Mouse (Mus musculus) embryonic facial prominence, embryonic 11.5 days (tissue): Measurements from ENCODE around the gene Fut11. TPM values are rescaled to one million over a fixed set of nuclear protein-coding genes. Genes with fewer than 3 reads are reported as not detected.

Experiments
- ATAC-seq: fragments of 200-750 bp; cut with Nextera tagmentation; replicated peaks from 2 replicates; pipeline ENCODE4 v1.8.0; 2017; ENCODE audit warnings: low read depth; ENCODE audit not compliant: insufficient number of reproducible peaks, low FRiP score, low TSS enrichment
- DNase-seq: peaks from one replicate; pipeline ENCODE4 v3.0.0-alpha.2; 2015; ENCODE audit warnings: low spot score
- H3K27ac ChIP-seq: fragments of 300-500 bp; sonication (generic); replicated peaks from 2 replicates; pipeline ENCODE4 v1.5.1; 2014; ENCODE audit warnings: mild to moderate bottlenecking, low read depth, low read length, control low read depth
- H3K27me3 ChIP-seq: fragments of 300-500 bp; sonication (generic); 2 replicates; pipeline ENCODE4 v1.6.1; 2014; ENCODE audit warnings: mild to moderate bottlenecking, low read length, moderate library complexity, mixed read lengths; ENCODE audit not compliant: control insufficient read depth, insufficient read depth
- H3K36me3 ChIP-seq: fragments of 300-500 bp; sonication (generic); replicated peaks from 2 replicates; pipeline ENCODE4 v1.6.1; 2014; ENCODE audit warnings: low read depth, mild to moderate bottlenecking, low read length, moderate library complexity, mixed read lengths; ENCODE audit not compliant: control insufficient read depth, insufficient read depth
- H3K4me1 ChIP-seq: fragments of 300-500 bp; sonication (generic); 2 replicates; pipeline ENCODE4 v1.6.1; 2014; ENCODE audit warnings: low read length, mixed read lengths; ENCODE audit not compliant: control insufficient read depth, insufficient read depth
- H3K4me2 ChIP-seq: fragments of 300-500 bp; sonication (generic); 2 replicates; pipeline ENCODE4 v1.6.1; 2014; ENCODE audit warnings: low read depth, mild to moderate bottlenecking, control low read depth, low read length, moderate library complexity
- H3K4me3 ChIP-seq: fragments of 300-500 bp; sonication (generic); 2 replicates; pipeline ENCODE4 v1.5.1; 2014; ENCODE audit warnings: low read depth, low read length, control low read depth
- H3K9ac ChIP-seq: fragments of 300-500 bp; sonication (generic); replicated peaks from 2 replicates; pipeline ENCODE4 v1.6.1; 2014; ENCODE audit warnings: mild to moderate bottlenecking, control low read depth, low read length
- H3K9me3 ChIP-seq: fragments of 300-500 bp; sonication (generic); replicated peaks from 2 replicates; pipeline ENCODE4 v1.6.1; 2016; ENCODE audit warnings: mild to moderate bottlenecking, low read length, inconsistent platforms, mixed read lengths; ENCODE audit not compliant: control insufficient read depth
- WGBS: fragments of 180-500 bp; shearing (Covaris S2); extraction: QIAGEN DNeasy Blood & Tissue Kit; methylation state at CpG from one replicate; pipeline ENCODE4 v1.1.7; 2014; 5-methylcytosine and 5-hydroxymethylcytosine counted together
- polyA plus RNA-seq: library from polyadenylated mRNA; unstranded; fragments of >200 nt; fragmentation: Nextera tagmentation; extraction: Ambion mirVana; gene quantifications from 2 replicates; pipeline ENCODE4 v1.2.1, GENCODE M21; 2014

Gene Fut11
- polyA plus RNA-seq, 1 experiment from 2014 or later: 21.0 TPM

- Histone ChIP-seq H3K27ac (no peak overlapping the region), H3K27me3 (no peaks in the 10 kb centered on the region), H3K9ac (no peak overlapping the region), H3K4me2 (no peak overlapping the region), H3K4me1 (no peaks in the 10 kb centered on the region), H3K4me3 (no peak overlapping the region), H3K36me3 (no peaks in the 10 kb centered on the region), H3K9me3 (no peaks in the 10 kb centered on the region)
- 59% methylated on average over 1 of the region's 1 CpGs for WGBS
- DNase-seq (no peak), ATAC-seq (no peak)
These were observed 27.3 kb upstream of the Fut11 start for GRCm38 (mm10) chr14:20667469-20667868.

DNA sequence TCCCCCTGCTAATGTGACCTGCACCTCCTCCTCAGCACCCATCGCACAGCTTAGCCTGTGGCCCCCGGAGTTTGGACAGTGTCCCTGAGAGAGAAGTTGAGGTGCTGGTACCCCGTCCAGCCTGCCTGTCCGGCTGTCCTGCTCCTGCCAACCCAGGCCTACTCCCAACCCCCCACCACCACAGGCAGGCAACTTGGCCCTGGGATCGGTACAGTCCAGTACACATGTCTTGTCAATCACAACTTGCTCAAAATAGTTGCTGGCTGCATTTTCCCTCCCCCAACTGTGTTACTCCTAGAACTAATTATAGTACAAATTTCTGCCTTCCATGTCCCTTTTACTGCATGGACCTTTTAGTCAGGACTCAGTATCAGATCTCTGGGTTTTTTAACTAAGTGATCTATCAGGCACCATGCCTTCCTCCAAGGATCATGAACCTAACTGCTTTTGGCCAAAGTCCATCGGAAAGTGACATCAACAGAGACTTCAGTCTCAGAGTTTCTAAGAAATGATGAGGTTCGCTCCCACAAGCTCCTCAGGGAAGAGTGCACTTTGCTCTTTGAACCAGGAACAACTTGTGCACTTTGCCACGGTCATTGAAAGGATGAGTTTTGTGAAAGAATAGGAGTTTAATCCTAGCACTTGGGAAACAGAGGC lies 26.5 kb upstream of the Fut11 start, which contains the start of gene Synpo2l:
Gene Synpo2l (minus strand): TSS at position 201 of the 657 bp plus-strand sequence.
- ATAC-seq: no peak
- Histone ChIP-seq H3K27me3 (no peaks in the 10 kb centered on the region), H3K4me1 (no peaks in the 10 kb centered on the region), H3K9ac (no peak within 1 kb of the TSS), H3K4me3 (no peak within 1 kb of the TSS), H3K36me3 (no peaks in the 10 kb centered on the region), H3K9me3 (no peaks in the 10 kb centered on the region), H3K27ac (no peak within 1 kb of the TSS), H3K4me2 (no peak within 1 kb of the TSS)
- WGBS: 81% methylated on average over 8 of the region's 8 CpGs
- no peak for DNase-seq

- H3K36me3 ChIP-seq: 0 out of 2 replicates have a peak, but pooled peaks cover 2% of the 10 kb centered on the region
- no peaks in the 10 kb centered on the region for H3K27me3 ChIP-seq
- H3K9ac ChIP-seq: no peak overlapping the region
- WGBS: 90% methylated on average over 2 of the region's 2 CpGs
- no peaks in the 10 kb centered on the region for H3K4me1 ChIP-seq
- H3K27ac ChIP-seq: no peak overlapping the region
- DNase-seq (peak; percentile 49), ATAC-seq (no peak)
- no peaks in the 10 kb centered on the region for H3K9me3 ChIP-seq
- no peak overlapping the region for H3K4me2 ChIP-seq
- no peak overlapping the region for H3K4me3 ChIP-seq
These were observed 21.8 kb upstream of the Fut11 start for GRCm38 (mm10) chr14:20672990-20673389.

DNA sequence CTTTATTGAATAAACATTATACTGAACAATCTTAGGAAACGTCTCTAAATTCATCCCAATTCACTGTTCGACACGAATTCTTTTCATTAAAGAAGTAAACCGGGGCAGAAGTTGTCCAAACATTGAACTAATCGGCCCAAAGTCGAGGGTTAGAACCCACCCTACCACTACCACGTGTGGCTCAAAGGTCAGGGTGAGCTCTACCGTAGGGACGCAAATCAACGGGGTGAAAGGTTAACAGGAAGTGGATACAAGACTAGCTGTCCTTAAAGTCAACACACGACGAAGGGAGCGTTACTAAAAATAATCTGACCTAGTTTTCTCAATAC lies 21.1 kb upstream of the Fut11 start:
- DNase-seq: no peak
- ATAC-seq: peak; percentile 51; the same call in 1 of the 2 replicates
- Histone ChIP-seq H3K27ac (peak overlapping the region; percentile 16; the same call in 1 of the 2 replicates), H3K4me3 (peak overlapping the region; percentile 69), H3K4me1 (no peaks in the 10 kb centered on the region), H3K4me2 (peak overlapping the region; percentile 37), H3K9me3 (no peaks in the 10 kb centered on the region), H3K27me3 (no peaks in the 10 kb centered on the region), H3K36me3 (peaks cover 2% of the 10 kb centered on the region; the same call in 1 of the 2 replicates), H3K9ac (peak overlapping the region; percentile 42)
- 8% methylated on average over 13 of the region's 13 CpGs for WGBS

- WGBS: under 1% methylated on average over 43 of the region's 43 CpGs
- H3K4me3 ChIP-seq: peak within 1 kb of the TSS; percentile 69
These were observed 20.5 kb upstream of the Fut11 start, which contains the start of gene Sec24c for GRCm38 (mm10) chr14:20674064-20674833. Gene Sec24c (plus strand): TSS chr14:20674308.

DNA sequence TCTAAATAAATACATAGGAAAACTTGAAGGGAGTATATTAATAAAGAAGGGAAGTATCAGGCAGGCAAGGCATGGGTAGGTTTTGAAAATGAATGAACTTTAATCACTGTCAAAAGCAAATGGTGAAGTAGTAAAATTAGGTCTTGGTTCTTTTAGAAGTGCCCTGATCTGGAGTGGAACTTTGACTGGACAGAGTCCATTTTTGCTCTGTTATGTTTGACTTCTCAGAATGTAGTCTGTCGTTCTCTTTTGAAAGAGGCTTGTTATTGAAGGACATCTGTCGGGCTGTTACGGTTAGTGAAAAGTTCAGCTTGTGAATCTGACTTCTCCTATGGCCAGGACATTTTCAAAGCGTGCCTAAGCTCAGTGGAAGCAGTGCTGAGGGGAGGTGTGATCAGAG lies 16.9 kb upstream of the Fut11 start:
- WGBS: 94% methylated on average over 4 of the region's 4 CpGs
- peaks cover 10% of the 10 kb centered on the region for H3K36me3 ChIP-seq

More at GRCm38 (mm10) chr14:20674064-20674833, 20.5 kb upstream of the Fut11 start, which contains the start of gene Sec24c:
- ATAC-seq (peak; percentile 95), DNase-seq (peak; percentile 100)
- H3K36me3 ChIP-seq: peaks cover 2% of the 10 kb centered on the region; the same call in 1 of the 2 replicates
- H3K9me3 ChIP-seq: no peaks in the 10 kb centered on the region
- H3K4me2 ChIP-seq: peak within 1 kb of the TSS; percentile 74
- H3K4me1 ChIP-seq: no peaks in the 10 kb centered on the region
- H3K9ac ChIP-seq: peak within 1 kb of the TSS; percentile 80
- H3K27ac ChIP-seq: peak within 1 kb of the TSS; percentile 80
- no peaks in the 10 kb centered on the region for H3K27me3 ChIP-seq

DNA sequence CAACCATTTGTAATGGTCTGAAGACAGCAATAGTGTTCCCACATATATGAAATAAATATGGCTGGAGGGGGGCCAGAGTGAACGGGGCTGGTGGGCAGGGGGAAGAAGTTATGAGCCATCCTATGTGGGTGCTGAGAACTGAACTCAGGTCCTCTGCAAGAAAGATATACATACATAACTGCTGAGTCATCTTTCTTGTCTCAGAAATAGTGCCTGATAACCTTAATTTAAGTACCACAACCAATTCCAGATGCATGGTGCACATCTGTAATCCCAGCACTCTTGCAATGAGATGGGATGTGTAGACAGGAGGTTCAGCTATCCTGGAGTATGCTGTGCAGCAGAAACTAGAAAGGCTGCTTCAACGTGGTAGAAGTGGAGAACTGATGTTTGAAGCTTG lies 13.0 kb upstream of the Fut11 start:
- DNase-seq (no peak), ATAC-seq (no peak)
- H3K9me3 ChIP-seq: no peaks in the 10 kb centered on the region
- no peak overlapping the region for H3K27ac ChIP-seq
- H3K4me1 ChIP-seq: no peaks in the 10 kb centered on the region
- no peak overlapping the region for H3K9ac ChIP-seq
- H3K36me3 ChIP-seq: peaks cover 16% of the 10 kb centered on the region
- H3K4me2 ChIP-seq: no peak overlapping the region
- H3K4me3 ChIP-seq: no peak overlapping the region
- H3K27me3 ChIP-seq: no peaks in the 10 kb centered on the region
- 94% methylated on average over 2 of the region's 2 CpGs for whole genome bisulfite sequencing

More for the DNA sequence above, 16.9 kb upstream of the Fut11 start:
- DNase-seq: no peak
- Histone ChIP-seq H3K4me3 (no peak overlapping the region), H3K9ac (no peak overlapping the region), H3K27ac (no peak overlapping the region), H3K9me3 (no peaks in the 10 kb centered on the region), H3K4me1 (no peaks in the 10 kb centered on the region), H3K27me3 (no peaks in the 10 kb centered on the region), H3K4me2 (no peak overlapping the region)
- ATAC-seq: no peak

DNA sequence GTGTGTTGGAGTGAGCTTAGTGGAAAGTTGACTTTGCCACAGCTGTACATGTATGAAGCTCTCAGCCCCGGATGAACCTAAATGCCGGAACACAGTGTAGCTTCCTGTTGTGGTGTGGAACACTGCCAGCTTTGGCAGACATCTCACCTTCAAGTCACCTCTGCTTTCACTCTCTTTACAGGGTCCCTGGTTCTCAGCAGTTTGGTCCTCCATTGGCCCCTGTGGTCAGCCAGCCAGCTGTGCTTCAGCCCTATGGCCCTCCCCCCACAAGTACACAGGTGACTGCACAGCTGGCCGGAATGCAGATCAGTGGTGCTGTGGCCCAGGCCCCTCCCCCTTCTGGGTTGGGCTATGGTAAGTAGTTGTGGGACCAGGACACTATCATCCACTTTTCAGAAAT lies 12.3 kb upstream of the Fut11 start:
- ATAC-seq (no peak), DNase-seq (no peak)
- Histone ChIP-seq H3K27me3 (no peaks in the 10 kb centered on the region), H3K4me1 (no peaks in the 10 kb centered on the region), H3K36me3 (peaks cover 14% of the 10 kb centered on the region), H3K4me3 (no peak overlapping the region), H3K9me3 (no peaks in the 10 kb centered on the region), H3K4me2 (no peak overlapping the region), H3K27ac (no peak overlapping the region), H3K9ac (no peak overlapping the region)
- WGBS: 81% methylated on average over 3 of the region's 3 CpGs
